Mouse (Mus musculus) kidney, adult 2 months (tissue): Measurements from ENCODE around the gene Trpc1. TPM values are rescaled to one million over a fixed set of nuclear protein-coding genes. Genes with fewer than 3 reads are reported as not detected.

Experiments
- DNase-seq: peaks from one replicate; pipeline ENCODE4 v3.0.0; 2021
- H3K27ac ChIP-seq: fragments of 200-500 bp; 2 replicates; pipeline ENCODE4 v1.5.1; 2012; ENCODE audit warnings: low read depth, low read length, control low read depth, inconsistent platforms; ENCODE audit not compliant: insufficient read depth
- H3K27me3 ChIP-seq: fragments of 200-500 bp; replicated peaks from 2 replicates; pipeline ENCODE4 v1.6.1; 2012; ENCODE audit warnings: mild to moderate bottlenecking, moderate library complexity, low read length, inconsistent platforms; ENCODE audit not compliant: control insufficient read depth, insufficient read depth
- H3K36me3 ChIP-seq: fragments of 200-500 bp; 2 replicates; pipeline ENCODE4 v1.6.1; 2012; ENCODE audit warnings: mild to moderate bottlenecking, moderate library complexity, low read length, inconsistent platforms; ENCODE audit not compliant: control insufficient read depth, insufficient read depth
- H3K4me1 ChIP-seq: fragments of 200-500 bp; 2 replicates; pipeline ENCODE4 v1.6.1; 2011; ENCODE audit warnings: low read length; ENCODE audit not compliant: control insufficient read depth, insufficient read depth
- H3K4me3 ChIP-seq: fragments of 200-500 bp; 2 replicates; pipeline ENCODE4 v1.5.1; 2011; ENCODE audit warnings: mild to moderate bottlenecking, low read depth, low read length, control low read depth; ENCODE audit not compliant: insufficient read depth
- CTCF ChIP-seq: fragments of 200-500 bp; conservative IDR thresholded peaks from 2 replicates; pipeline ENCODE4 v1.5.1; 2011; ENCODE audit warnings: low read depth, mild to moderate bottlenecking, control low read depth, low read length, moderate library complexity, mixed read lengths; ENCODE audit not compliant: insufficient read depth, insufficient read length
- POLR2A ChIP-seq: fragments of 200-500 bp; IDR thresholded peaks from one replicate; pipeline ENCODE4 v1.6.1; 2011; ENCODE audit warnings: low read depth, low read length, control low read depth
- WGBS: fragments of 180-500 bp; shearing (Covaris S2); methylation state at CpG from one replicate; pipeline ENCODE4 v1.1.7; 2018; 5-methylcytosine and 5-hydroxymethylcytosine counted together
- polyA plus RNA-seq: library from polyadenylated mRNA; depleted of rRNA; stranded (reverse); fragments of >200 nt; gene quantifications from 2 replicates; pipeline ENCODE4 v1.2.3, GENCODE M21; 2012

Trpc1 gene
- polyA plus RNA-seq, 1 experiment = 11.6 TPM

DNA sequence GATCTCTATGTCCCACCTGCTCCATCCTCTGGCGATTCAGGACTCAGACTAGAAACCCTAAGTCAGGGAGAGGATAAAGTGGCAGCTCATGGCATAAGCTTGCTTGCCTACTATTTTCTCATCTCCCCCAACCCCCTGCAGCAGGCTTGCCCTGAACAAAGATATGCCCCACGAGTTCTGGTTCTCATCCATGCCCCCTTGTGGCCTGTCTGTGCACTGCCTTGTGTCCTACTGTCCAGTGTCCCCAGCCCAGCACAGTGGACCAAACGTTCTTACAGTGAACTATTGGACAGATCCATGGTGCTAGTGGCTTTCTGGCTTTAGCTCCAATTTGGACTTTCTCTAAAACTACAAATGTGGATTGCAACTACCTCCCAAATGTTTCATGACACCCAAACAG, 62.1 kb downstream of the Trpc1 start:
- no peaks in the 10 kb centered on the region for H3K36me3 ChIP-seq
- TF ChIP-seq POLR2A = no peak
- TF ChIP-seq CTCF = peak; percentile 79
- peak; percentile 54 for DNase-seq
- H3K4me3 ChIP-seq = no peak overlapping the region
- no peak overlapping the region for H3K27ac ChIP-seq
- 46% methylated on average over 3 of the region's 3 CpGs for WGBS
- no peaks in the 10 kb centered on the region for H3K27me3 ChIP-seq
- H3K4me1 ChIP-seq = 0 out of 2 replicates have a peak, but pooled peaks cover 4% of the 10 kb centered on the region

DNA sequence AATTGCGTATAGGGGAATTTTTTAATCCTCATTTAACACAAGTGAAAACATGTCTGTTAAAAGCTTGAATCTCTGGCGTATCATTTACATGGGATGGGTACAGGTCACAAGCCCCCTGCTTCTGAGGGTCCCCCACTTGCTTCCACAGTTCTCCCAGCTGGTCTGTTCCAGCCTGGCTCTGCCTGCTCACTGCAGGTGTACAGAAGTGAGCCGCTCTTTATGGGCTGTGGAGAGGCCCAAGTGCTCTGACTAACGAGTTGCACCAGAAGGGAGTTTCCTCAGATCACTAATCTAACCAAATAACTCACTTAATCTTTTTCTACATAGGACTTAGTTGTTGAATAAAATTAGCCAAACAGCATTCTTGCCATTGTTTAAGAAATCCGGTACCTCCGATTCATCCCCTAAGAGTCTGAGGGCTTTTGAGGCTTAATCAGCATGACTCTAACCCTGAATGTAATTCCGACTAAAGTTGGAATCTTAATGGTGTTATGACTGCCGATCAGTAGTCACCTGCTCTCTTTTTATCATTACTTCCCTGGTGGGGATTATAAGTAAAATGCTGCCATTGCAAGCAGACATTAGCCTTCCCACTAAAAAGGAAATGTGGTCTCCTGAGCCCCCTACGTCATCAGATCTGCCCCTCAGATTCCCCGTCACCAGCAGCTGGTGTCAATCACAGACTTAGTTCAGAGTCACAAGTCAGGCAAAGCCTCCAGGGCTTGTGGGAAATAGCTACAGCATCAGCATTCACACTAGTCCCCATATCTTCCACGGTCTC, 64.3 kb downstream of the Trpc1 start:
- DNase-seq = no peak

DNA sequence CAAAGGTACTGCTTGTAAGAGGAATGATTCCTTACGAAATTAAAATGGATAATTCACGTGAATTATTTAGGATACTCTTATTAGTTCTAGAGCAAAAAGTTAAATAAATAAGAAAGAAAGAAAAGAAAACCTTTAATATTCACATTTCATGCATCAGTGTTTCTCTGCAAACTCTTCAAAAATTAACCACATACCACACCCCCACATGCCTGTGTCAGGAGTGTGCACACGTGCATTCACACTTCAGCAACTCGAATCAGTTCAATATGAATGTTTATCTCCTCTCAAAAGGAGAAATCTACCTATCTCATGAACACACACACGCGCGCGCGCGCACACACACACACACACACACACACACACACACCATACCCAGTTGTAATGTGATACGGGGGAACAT, 69.5 kb downstream of the Trpc1 start:
- Histone ChIP-seq H3K36me3 (no peaks in the 10 kb centered on the region), H3K27ac (no peak overlapping the region), H3K4me1 (peaks cover 5% of the 10 kb centered on the region; the same call in 1 of the 2 replicates), H3K27me3 (no peaks in the 10 kb centered on the region), H3K4me3 (no peak overlapping the region)
- TF ChIP-seq CTCF = no peak
- no peak for TF ChIP-seq POLR2A
- 82% methylated on average over 11 of the region's 11 CpGs for WGBS
- peak; percentile 59 for DNase-seq

More for the DNA sequence above, 64.3 kb downstream of the Trpc1 start:
- Histone ChIP-seq H3K4me1 (no peaks in the 10 kb centered on the region), H3K4me3 (no peak overlapping the region), H3K27ac (no peak overlapping the region), H3K27me3 (no peaks in the 10 kb centered on the region), H3K36me3 (no peaks in the 10 kb centered on the region)
- TF ChIP-seq CTCF (no peak), POLR2A (no peak)
- WGBS = 76% methylated on average over 11 of the region's 11 CpGs

DNA sequence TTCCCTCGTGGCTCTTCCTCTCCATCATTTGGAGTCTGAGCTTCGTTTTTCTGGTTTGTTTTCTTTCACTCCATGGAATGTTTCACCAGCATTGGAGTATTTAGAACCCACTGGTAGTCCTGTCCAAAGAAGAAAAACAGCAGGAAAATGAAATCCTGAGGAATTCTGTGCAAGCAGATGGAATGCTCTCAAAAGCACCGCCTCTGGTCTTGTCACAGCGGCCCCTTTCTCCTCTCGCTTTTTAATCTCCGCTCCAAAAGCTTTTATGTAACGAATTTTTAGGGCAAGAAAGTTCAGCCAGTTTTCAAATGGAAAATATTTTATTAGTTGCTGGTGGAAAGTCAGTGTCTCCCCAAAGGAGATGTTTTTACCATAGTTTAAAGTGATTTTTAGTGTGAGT, 70.2 kb downstream of the Trpc1 start:
- TF ChIP-seq POLR2A = no peak
- TF ChIP-seq CTCF = no peak
- H3K4me1 ChIP-seq = peaks cover 7% of the 10 kb centered on the region; the same call in 1 of the 2 replicates
- H3K36me3 ChIP-seq = no peaks in the 10 kb centered on the region
- no peak overlapping the region for H3K27ac ChIP-seq
- DNase-seq = no peak
- 63% methylated on average over 7 of the region's 7 CpGs for WGBS
- no peaks in the 10 kb centered on the region for H3K27me3 ChIP-seq
- no peak overlapping the region for H3K4me3 ChIP-seq

DNA sequence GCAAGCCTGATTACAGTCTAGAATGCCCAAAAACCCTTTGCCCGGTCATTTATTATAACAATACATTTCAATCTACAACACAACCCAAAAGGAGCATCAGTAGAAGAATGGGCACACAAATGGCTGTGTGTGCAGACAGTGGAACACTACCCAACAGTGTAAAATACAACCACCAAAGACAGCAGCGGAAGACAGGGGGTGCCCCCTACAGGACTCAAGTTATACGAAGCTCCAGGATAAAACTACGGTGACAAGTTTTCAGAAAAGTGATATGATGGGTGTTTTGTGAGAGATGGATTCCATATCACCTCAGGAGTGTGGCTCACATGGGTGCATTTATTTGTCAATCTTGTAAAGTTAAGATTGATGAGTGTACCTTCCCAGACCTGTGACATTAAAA, 74.2 kb downstream of the Trpc1 start:
- WGBS = 96% methylated on average over 4 of the region's 4 CpGs
- Histone ChIP-seq H3K4me1 (peaks cover 7% of the 10 kb centered on the region; the same call in 1 of the 2 replicates), H3K27ac (peak overlapping the region; percentile 53; the same call in 1 of the 2 replicates), H3K4me3 (no peak overlapping the region), H3K27me3 (no peaks in the 10 kb centered on the region), H3K36me3 (no peaks in the 10 kb centered on the region)
- TF ChIP-seq CTCF = 0 out of 2 replicates have a peak, but pooled peaks have one; percentile 20
- no peak for TF ChIP-seq POLR2A
- DNase-seq = peak; percentile 14

DNA sequence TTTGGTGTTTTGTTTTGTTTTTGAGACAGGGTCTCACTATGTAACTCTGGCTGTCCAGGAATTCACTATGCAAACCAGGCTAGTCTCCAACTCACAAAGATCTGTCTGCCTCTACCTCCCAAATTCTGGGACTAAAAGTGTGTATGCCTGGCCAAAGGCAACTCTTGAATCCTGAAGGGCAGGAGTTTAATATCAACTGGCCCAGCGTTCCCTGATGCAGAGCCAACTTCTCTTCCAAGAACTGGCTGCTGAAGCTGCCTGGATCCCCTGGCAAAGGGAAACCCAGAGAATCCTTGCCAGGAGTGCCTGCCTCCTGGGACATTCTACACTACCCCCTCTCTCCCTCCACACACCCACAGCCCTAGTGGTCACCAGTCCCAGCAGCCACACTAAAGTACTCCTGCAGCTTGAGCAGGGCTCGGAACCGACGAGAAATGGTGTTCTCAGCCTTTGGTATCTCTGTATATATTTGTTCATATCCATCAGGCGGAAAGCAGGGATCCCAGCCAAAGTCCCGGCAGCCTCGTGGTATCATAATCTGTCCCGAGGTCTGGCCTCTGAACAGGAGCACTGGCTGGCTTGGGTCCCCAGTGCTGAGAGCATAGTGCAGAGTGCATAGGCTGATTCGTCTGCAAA, 75.0 kb downstream of the Trpc1 start:
- DNase-seq = peak; percentile 93
- Histone ChIP-seq H3K36me3 (no peaks in the 10 kb centered on the region), H3K27me3 (no peaks in the 10 kb centered on the region), H3K4me1 (peaks cover 4% of the 10 kb centered on the region; the same call in 1 of the 2 replicates), H3K27ac (peak overlapping the region; percentile 62; the same call in 1 of the 2 replicates), H3K4me3 (no peak overlapping the region)
- WGBS = 48% methylated on average over 9 of the region's 9 CpGs
- no peak for TF ChIP-seq CTCF
- no peak for TF ChIP-seq POLR2A

DNA sequence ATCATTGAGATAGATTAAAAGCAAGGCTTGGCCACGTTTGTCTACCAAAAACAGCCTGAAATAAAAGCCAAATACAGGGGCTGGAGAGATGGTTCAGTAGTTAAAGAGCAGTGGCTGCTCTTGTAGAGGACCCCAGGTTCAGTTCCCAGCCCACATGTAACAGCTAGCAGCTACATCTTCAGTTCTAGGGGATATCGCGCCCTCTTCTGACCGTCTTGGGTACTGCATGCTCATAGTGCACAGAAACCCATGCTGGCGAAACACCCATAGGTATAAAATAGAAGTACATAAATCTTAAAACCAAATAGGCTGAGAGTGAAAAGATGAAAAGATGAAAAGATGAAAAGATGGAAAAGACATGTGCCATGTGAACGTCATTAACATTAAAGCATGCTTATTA, 77.4 kb downstream of the Trpc1 start:
- H3K27me3 ChIP-seq = no peaks in the 10 kb centered on the region
- peaks cover 4% of the 10 kb centered on the region; the same call in 1 of the 2 replicates for H3K4me1 ChIP-seq
- 89% methylated on average over 6 of the region's 6 CpGs for WGBS
- TF ChIP-seq CTCF (peak; percentile 37), POLR2A (no peak)
- no peak overlapping the region for H3K4me3 ChIP-seq
- DNase-seq = no peak
- H3K36me3 ChIP-seq = no peaks in the 10 kb centered on the region
- H3K27ac ChIP-seq = no peak overlapping the region
